Mouse (Mus musculus) lung, embryonic 15.5 days (tissue): ENCODE measurements around the gene Slc26a10. TPM values are rescaled to one million over a fixed set of nuclear protein-coding genes. Genes with fewer than 3 reads are reported as not detected.

ENCODE experiments used
- ATAC-seq: fragments of 200-750 bp; cut with Nextera tagmentation; 2 replicates; pipeline ENCODE4 v1.8.0; 2017; ENCODE audit warnings: moderate number of reproducible peaks, borderline replicate concordance; ENCODE audit not compliant: low FRiP score, low TSS enrichment; ENCODE audit errors: extremely low read depth
- H3K27ac ChIP-seq: fragments of 300-500 bp; sonication (generic); 2 replicates; pipeline ENCODE4 v1.5.1; 2015; ENCODE audit warnings: moderate library complexity, mild to moderate bottlenecking, inconsistent platforms
- H3K27me3 ChIP-seq: fragments of 300-500 bp; sonication (generic); 2 replicates; pipeline ENCODE4 v1.6.1; 2015; ENCODE audit warnings: inconsistent platforms
- H3K36me3 ChIP-seq: fragments of 300-500 bp; sonication (generic); 2 replicates; pipeline ENCODE4 v1.6.1; 2015; ENCODE audit warnings: inconsistent platforms
- H3K4me1 ChIP-seq: fragments of 300-500 bp; sonication (generic); 2 replicates; pipeline ENCODE4 v1.6.1; 2015; ENCODE audit warnings: inconsistent platforms
- H3K4me2 ChIP-seq: fragments of 300-500 bp; sonication (generic); 2 replicates; pipeline ENCODE4 v1.6.1; 2015; ENCODE audit warnings: inconsistent platforms, mild to moderate bottlenecking, moderate library complexity
- H3K4me3 ChIP-seq: fragments of 300-500 bp; sonication (generic); 2 replicates; pipeline ENCODE4 v1.5.1; 2015; ENCODE audit warnings: mild to moderate bottlenecking, inconsistent platforms
- H3K9ac ChIP-seq: fragments of 300-500 bp; sonication (generic); 2 replicates; pipeline ENCODE4 v1.6.1; 2015; ENCODE audit warnings: inconsistent platforms
- H3K9me3 ChIP-seq: fragments of 300-500 bp; sonication (generic); 2 replicates; pipeline ENCODE4 v1.6.1; 2016; ENCODE audit warnings: inconsistent platforms
- WGBS: fragments of 180-500 bp; shearing (Covaris S2); methylation state at CpG from one replicate; pipeline ENCODE4 v1.1.7; 2015; 5-methylcytosine and 5-hydroxymethylcytosine counted together
- polyA plus RNA-seq: library from polyadenylated mRNA; unstranded; fragments of >200 nt; fragmentation: Nextera tagmentation; extraction: Ambion mirVana; gene quantifications from 2 replicates; pipeline ENCODE4 v1.2.1, GENCODE M21; 2015

Gene Slc26a10
- polyA plus RNA-seq, 1 experiment from 2014 or later, result 0.93 TPM

- Histone ChIP-seq H3K9ac (no peak overlapping the region; the same call in 1 of the 2 replicates), H3K27ac (no peak overlapping the region), H3K27me3 (peaks cover 83% of the 10 kb centered on the region), H3K4me2 (peak overlapping the region; percentile 53), H3K4me1 (peaks cover 24% of the 10 kb centered on the region), H3K9me3 (no peaks in the 10 kb centered on the region), H3K36me3 (peaks cover 5% of the 10 kb centered on the region; the same call in 1 of the 2 replicates), H3K4me3 (peak overlapping the region; percentile 18)
- ATAC-seq, result no peak
- 5% methylated on average over 41 of the region's 41 CpGs for WGBS
Observed at GRCm38 (mm10) chr10:127178286-127179027, 2.0 kb downstream of the Slc26a10 start.

- peaks cover 2% of the 10 kb centered on the region; the same call in 1 of the 2 replicates for H3K36me3 ChIP-seq
- H3K4me1 ChIP-seq, result peaks cover 21% of the 10 kb centered on the region
- no peaks in the 10 kb centered on the region for H3K9me3 ChIP-seq
- peak; percentile 38; the same call in 1 of the 2 replicates for ATAC-seq
- WGBS, result 1% methylated on average over 23 of the region's 23 CpGs
- no peak overlapping the region; the same call in 1 of the 2 replicates for H3K9ac ChIP-seq
- H3K27ac ChIP-seq, result no peak overlapping the region
- peaks cover 76% of the 10 kb centered on the region for H3K27me3 ChIP-seq
- H3K4me2 ChIP-seq, result peak overlapping the region; percentile 53
- H3K4me3 ChIP-seq, result peak overlapping the region; percentile 18
Observed at GRCm38 (mm10) chr10:127177719-127178118, 2.7 kb downstream of the Slc26a10 start.

GRCm38 (mm10) chr10:127177235-127177634 lies 3.2 kb downstream of the Slc26a10 start:
- Histone ChIP-seq H3K4me3 (no peak overlapping the region), H3K4me2 (peak overlapping the region; percentile 53), H3K9ac (no peak overlapping the region), H3K36me3 (no peaks in the 10 kb centered on the region), H3K9me3 (no peaks in the 10 kb centered on the region), H3K4me1 (peaks cover 21% of the 10 kb centered on the region), H3K27ac (no peak overlapping the region), H3K27me3 (peaks cover 73% of the 10 kb centered on the region)
- WGBS, result 24% methylated on average over 9 of the region's 9 CpGs
- ATAC-seq, result no peak

- H3K4me3 ChIP-seq, result no peak overlapping the region
- peaks cover 73% of the 10 kb centered on the region for H3K27me3 ChIP-seq
- no peak overlapping the region for H3K4me2 ChIP-seq
- ATAC-seq, result no peak
- peaks cover 21% of the 10 kb centered on the region for H3K4me1 ChIP-seq
- H3K27ac ChIP-seq, result no peak overlapping the region
- no peaks in the 10 kb centered on the region for H3K36me3 ChIP-seq
- 9% methylated on average over 7 of the region's 7 CpGs for WGBS
- H3K9me3 ChIP-seq, result no peaks in the 10 kb centered on the region
- H3K9ac ChIP-seq, result no peak overlapping the region
Observed at GRCm38 (mm10) chr10:127176756-127177155, 3.7 kb downstream of the Slc26a10 start.

GRCm38 (mm10) chr10:127176228-127176627 lies 4.2 kb downstream of the Slc26a10 start:
- H3K9ac ChIP-seq, result no peak overlapping the region
- ATAC-seq, result no peak
- no peaks in the 10 kb centered on the region for H3K36me3 ChIP-seq
- H3K4me2 ChIP-seq, result no peak overlapping the region
- WGBS, result 33% methylated on average over 3 of the region's 3 CpGs
- H3K27me3 ChIP-seq, result peaks cover 75% of the 10 kb centered on the region
- no peak overlapping the region for H3K4me3 ChIP-seq
- H3K4me1 ChIP-seq, result peaks cover 21% of the 10 kb centered on the region
- H3K9me3 ChIP-seq, result no peaks in the 10 kb centered on the region
- H3K27ac ChIP-seq, result no peak overlapping the region

- peaks cover 27% of the 10 kb centered on the region for H3K4me1 ChIP-seq
- H3K9me3 ChIP-seq, result no peaks in the 10 kb centered on the region
- no peak overlapping the region for H3K9ac ChIP-seq
- no peak overlapping the region for H3K4me3 ChIP-seq
- WGBS, result 83% methylated on average over 7 of the region's 7 CpGs
- no peak overlapping the region for H3K4me2 ChIP-seq
- no peak for ATAC-seq
- H3K27ac ChIP-seq, result no peak overlapping the region
- H3K27me3 ChIP-seq, result peaks cover 75% of the 10 kb centered on the region
- no peaks in the 10 kb centered on the region for H3K36me3 ChIP-seq
Observed at GRCm38 (mm10) chr10:127174170-127174569, 6.3 kb downstream of the Slc26a10 start.

- Histone ChIP-seq H3K9ac (no peak overlapping the region), H3K4me3 (no peak overlapping the region), H3K36me3 (no peaks in the 10 kb centered on the region), H3K27ac (no peak overlapping the region), H3K9me3 (no peaks in the 10 kb centered on the region), H3K4me2 (no peak overlapping the region), H3K4me1 (peaks cover 22% of the 10 kb centered on the region), H3K27me3 (peaks cover 74% of the 10 kb centered on the region)
- WGBS, result 76% methylated on average over 16 of the region's 16 CpGs
- ATAC-seq, result no peak
Observed at GRCm38 (mm10) chr10:127173148-127174065, 7.0 kb downstream of the Slc26a10 start.

- 80% methylated on average over 15 of the region's 15 CpGs for WGBS
- peaks cover 22% of the 10 kb centered on the region for H3K4me1 ChIP-seq
- peaks cover 74% of the 10 kb centered on the region for H3K27me3 ChIP-seq
- ATAC-seq, result no peak
- H3K9me3 ChIP-seq, result no peaks in the 10 kb centered on the region
- H3K27ac ChIP-seq, result no peak overlapping the region
- H3K4me3 ChIP-seq, result no peak overlapping the region
- H3K4me2 ChIP-seq, result no peak overlapping the region
- H3K36me3 ChIP-seq, result no peaks in the 10 kb centered on the region
- H3K9ac ChIP-seq, result no peak overlapping the region
Observed at GRCm38 (mm10) chr10:127171631-127172200, 8.7 kb downstream of the Slc26a10 start.

- peak overlapping the region; percentile 75 for H3K4me2 ChIP-seq
- ATAC-seq, result peak; percentile 68
- peaks cover 74% of the 10 kb centered on the region for H3K27me3 ChIP-seq
- H3K27ac ChIP-seq, result no peak overlapping the region
- WGBS, result under 1% methylated on average over 29 of the region's 29 CpGs
- H3K36me3 ChIP-seq, result no peaks in the 10 kb centered on the region
- peak overlapping the region; percentile 41 for H3K4me3 ChIP-seq
- peaks cover 29% of the 10 kb centered on the region for H3K4me1 ChIP-seq
- no peaks in the 10 kb centered on the region for H3K9me3 ChIP-seq
- H3K9ac ChIP-seq, result peak overlapping the region; percentile 32
Observed at GRCm38 (mm10) chr10:127170837-127171272, 9.6 kb downstream of the Slc26a10 start.

GRCm38 (mm10) chr10:127170002-127170401 lies 10.4 kb downstream of the Slc26a10 start:
- H3K4me3 ChIP-seq, result peak overlapping the region; percentile 41; the same call in 1 of the 2 replicates
- no peak for ATAC-seq
- H3K27me3 ChIP-seq, result peaks cover 77% of the 10 kb centered on the region
- 3% methylated on average over 22 of the region's 22 CpGs for WGBS
- no peaks in the 10 kb centered on the region for H3K9me3 ChIP-seq
- no peaks in the 10 kb centered on the region for H3K36me3 ChIP-seq
- no peak overlapping the region for H3K9ac ChIP-seq
- H3K4me1 ChIP-seq, result peaks cover 38% of the 10 kb centered on the region
- H3K27ac ChIP-seq, result no peak overlapping the region
- H3K4me2 ChIP-seq, result peak overlapping the region; percentile 75

- no peak overlapping the region for H3K9ac ChIP-seq
- WGBS, result 30% methylated on average over 10 of the region's 10 CpGs
- H3K27me3 ChIP-seq, result peaks cover 94% of the 10 kb centered on the region
- H3K4me3 ChIP-seq, result no peak overlapping the region
- ATAC-seq, result no peak
- H3K4me2 ChIP-seq, result no peak overlapping the region
- no peaks in the 10 kb centered on the region for H3K9me3 ChIP-seq
- H3K4me1 ChIP-seq, result peaks cover 43% of the 10 kb centered on the region
- no peaks in the 10 kb centered on the region for H3K36me3 ChIP-seq
- no peak overlapping the region for H3K27ac ChIP-seq
Observed at GRCm38 (mm10) chr10:127167614-127168192, 12.7 kb downstream of the Slc26a10 start.
